Mouse (Mus musculus) heart, postnatal 10 days (tissue): ENCODE measurements at regions not wholly inside any gene's neighbourhood (a gene's known extent, or its start where the extent isn't known, plus 50 kb on each side); places are given as distances from the start of the nearest gene placed in this dataset.
A peak's percentile ranks its signal among the peaks of the same experiment; 100 is the strongest.
"Not testable (repeated sequence)": the region's sequence is repeated elsewhere in the genome, so short reads cannot be mapped to it uniquely, and the experiment has no call there.

Source experiments
- DNase-seq, 2 experiments: peaks; one replicate each; pipeline ENCODE4 v3.0.0; 2021
- intact Hi-C: fragments of 180-260 bp; cut with DNase I; formaldehyde crosslinking; loops from one replicate; pipeline ENCODE4 v1.15.1; 2025

DNA sequence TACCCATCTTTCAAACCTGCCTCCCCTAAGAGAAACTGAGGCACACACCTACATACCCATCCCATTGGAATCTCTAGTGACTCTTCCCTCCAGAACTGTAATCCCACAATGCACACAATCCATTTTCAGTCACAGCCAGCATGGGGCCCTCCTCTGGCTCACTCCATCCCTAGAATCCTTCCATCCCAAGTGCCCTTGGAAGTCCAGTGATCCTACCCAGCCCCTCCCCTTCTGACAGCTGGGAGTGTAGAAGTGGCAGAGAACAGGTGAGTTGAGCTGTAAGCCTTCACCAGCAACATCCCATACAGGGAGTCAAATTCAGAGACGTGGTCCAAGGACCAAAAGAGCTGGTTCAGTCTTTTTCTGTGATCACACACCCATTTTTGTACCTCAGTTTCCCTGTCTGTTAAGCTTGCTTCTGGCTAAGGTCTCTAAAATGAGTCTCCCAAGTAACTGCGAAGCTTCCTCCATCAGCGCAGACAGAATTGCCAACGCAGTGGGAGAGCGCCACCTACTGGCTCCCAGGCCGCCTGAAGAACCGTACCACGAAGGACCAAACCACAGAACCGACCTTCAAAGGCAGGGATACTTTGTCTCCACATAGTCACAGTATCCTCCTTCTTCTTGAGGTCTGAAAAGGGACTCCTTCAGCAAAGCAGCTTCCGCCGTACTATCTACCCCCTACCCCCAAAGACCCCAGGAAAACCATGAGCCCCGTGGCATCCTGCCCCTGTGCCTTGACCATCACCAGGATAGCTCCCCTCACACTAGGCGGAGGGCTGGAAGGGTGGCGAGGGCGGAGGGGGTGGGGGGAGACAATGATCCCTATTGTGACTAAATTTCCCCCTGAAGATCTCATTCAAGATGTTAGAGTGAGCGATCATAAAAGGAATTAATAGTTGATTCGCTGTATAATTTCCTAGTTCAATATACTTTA, 67.0 kb upstream of the Top1 start:
- intact Hi-C loops: loop anchor here (1.0 to 5.0 kb wide), 4 partner anchors 164 to 1526 kb away; no protein-coding TSS in a partner anchor
- DNase-seq: peak; percentile 87 to 92

- DNase-seq: no peak
- intact Hi-C loops: loop anchor here (1.0 kb wide), 1 partner anchor 173 kb away; no protein-coding TSS in a partner anchor
Observed at GRCm38 (mm10) chr2:160580250-160580649, 65.4 kb upstream of the Top1 start.

DNA sequence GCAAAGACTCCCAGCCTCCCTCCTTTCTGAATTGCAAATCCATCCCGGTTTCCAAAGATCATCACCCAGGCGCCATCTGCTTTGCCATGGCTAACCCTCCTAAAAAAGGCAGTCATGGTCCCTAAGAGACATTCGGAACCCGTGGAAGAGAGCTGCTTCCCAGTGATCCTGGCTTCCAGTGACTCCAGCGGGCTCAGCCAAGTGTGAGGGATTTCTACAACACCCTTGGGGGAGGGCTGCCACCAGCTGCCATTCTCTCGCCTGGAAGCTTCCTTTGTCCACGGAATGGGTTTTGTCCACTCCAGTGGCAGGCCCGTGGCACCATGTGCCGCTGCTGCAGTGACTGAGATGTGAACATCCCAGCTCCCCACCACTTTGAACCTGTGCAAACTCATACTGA, 64.7 kb upstream of the Top1 start:
- intact Hi-C loops: no loop called here

DNA sequence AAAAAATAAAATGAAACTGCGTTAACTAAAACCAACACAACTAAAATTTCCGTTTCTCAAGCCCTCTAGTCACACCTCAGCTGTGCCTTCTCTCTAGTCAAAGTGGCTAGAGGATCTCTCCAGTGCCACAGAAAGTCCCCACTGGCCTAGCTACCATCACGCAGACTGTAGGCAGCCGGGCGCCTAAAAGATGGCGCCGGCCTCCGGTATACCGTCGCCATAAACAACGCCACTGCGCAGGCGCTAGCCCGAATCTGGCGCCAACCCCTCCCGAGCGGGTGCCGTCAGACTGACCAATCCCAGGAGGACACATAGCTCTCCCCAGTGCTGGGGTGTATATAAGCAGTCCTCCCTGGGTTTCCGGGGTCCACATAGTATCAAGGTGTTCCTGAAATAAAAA, 62.7 kb upstream of the Top1 start:
- DNase-seq, intact Hi-C loops: not testable (repeated sequence)

More for the DNA sequence above, 64.7 kb upstream of the Top1 start:
- DNase-seq: no peak

GRCm38 (mm10) chr2:160583506-160583905, 62.2 kb upstream of the Top1 start:
- intact Hi-C loops: no loop called here
- no peak for DNase-seq

GRCm38 (mm10) chr2:160584568-160584967, 61.1 kb upstream of the Top1 start:
- no peak for DNase-seq

DNA sequence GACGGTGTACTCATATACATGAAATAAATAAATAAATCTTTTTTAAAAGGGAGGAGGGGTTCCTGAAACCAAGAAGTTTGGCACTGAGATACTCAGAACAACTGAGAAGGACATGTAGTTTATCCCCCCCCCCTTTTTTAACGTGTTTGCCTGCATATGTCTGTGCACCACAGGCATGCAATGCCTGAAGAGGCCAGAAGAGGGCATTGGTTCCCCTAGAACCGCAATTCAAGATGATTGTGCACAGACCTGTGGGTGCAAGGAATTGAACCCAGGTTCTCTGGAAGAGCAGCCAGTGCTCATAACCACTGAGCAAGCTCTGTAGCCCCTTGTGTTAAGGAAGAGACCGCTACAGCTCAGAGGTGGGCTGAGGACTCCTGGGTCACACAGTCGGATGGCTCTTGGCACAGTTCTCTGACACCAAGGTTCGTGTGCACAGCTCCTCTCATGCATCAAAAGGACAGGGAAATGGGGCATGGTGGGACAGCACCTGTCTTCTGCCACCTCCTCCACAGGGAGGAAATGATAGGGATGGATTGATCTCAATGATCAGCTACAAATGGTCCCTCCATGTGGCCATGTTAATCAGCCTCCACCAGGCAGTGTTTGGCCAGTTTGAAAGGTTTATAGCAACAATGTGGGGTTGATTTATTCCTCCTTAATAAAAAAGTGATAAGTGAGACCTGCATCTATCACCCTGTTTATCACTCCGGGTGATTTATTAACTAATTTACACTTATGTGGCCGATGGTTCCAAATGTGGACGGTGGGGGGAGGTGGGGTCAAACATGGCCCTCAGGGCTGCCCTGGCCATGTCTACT, 58.5 kb upstream of the Top1 start:
- intact Hi-C loops: no loop called here
- DNase-seq: no peak

More at GRCm38 (mm10) chr2:160584568-160584967, 61.1 kb upstream of the Top1 start:
- intact Hi-C loops: no loop called here

DNA sequence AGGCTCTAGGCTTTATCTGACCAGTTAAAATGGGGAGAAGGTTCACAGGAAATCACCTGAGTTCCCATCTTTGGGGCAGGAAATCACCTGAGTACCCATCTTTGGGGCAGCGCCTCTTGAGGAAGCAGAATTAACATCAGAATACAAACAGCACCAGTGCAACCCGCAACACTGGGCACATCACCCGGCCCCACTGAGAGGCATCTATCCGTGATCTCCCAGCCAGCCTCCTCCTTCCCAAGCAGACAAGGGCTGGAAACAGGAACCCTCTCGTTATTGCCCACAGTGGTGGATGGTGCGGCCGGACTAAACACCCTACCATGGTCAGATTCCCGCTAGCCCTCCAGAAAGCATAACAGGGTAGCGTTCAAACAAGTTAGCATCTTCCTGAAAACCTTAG, 57.3 kb upstream of the Top1 start:
- intact Hi-C loops: no loop called here
- DNase-seq: no peak

- no peak for DNase-seq
- intact Hi-C loops: loop anchor here (5.0 kb wide), 2 partner anchors 213 to 943 kb away; no protein-coding TSS in a partner anchor
Observed at GRCm38 (mm10) chr2:160590209-160590910, 55.3 kb upstream of the Top1 start.

- DNase-seq: no peak
- intact Hi-C loops: loop anchor here (1.0 to 5.0 kb wide), 5 partner anchors 214 to 1727 kb away; no protein-coding TSS in a partner anchor
Observed at GRCm38 (mm10) chr2:160591446-160592180, 54.1 kb upstream of the Top1 start.

- intact Hi-C loops: loop anchor here (2.0 to 5.0 kb wide), 4 partner anchors 216 to 1728 kb away; no protein-coding TSS in a partner anchor
- DNase-seq: peak; percentile 75 to 88
Observed at GRCm38 (mm10) chr2:160593035-160593434, 52.7 kb upstream of the Top1 start.
